Mouse (Mus musculus) yolk sac, embryonic 10.5 days (tissue): ENCODE results near the gene Isg15.

ENCODE experiments used
- DNase-seq: peaks from one replicate; pipeline ENCODE4 v3.0.0-alpha.2; 2017; ENCODE audit warnings: low spot score

The Isg15 gene

GRCm38 (mm10) chr4:156203001-156203412 is 2.4 kb upstream of the Isg15 start, which contains the start of gene AW011738:
Gene AW011738, plus strand, starts transcription at chr4:156203304.
- peak; percentile 78 for DNase-seq

GRCm38 (mm10) chr4:156202462-156202893 is 1.9 kb upstream of the Isg15 start:
- no peak for DNase-seq

GRCm38 (mm10) chr4:156197829-156198205 is 2.8 kb downstream of the Isg15 start:
- DNase-seq, result peak; percentile 97

- peak; percentile 86 for DNase-seq
These were observed 3.3 kb downstream of the Isg15 start, which contains the start of gene Agrn for GRCm38 (mm10) chr4:156197131-156197828. Gene Agrn, minus strand, starts transcription at chr4:156197488.

GRCm38 (mm10) chr4:156195927-156196870 is 4.4 kb downstream of the Isg15 start:
- peak; percentile 61 for DNase-seq

GRCm38 (mm10) chr4:156194346-156194745 is 6.3 kb downstream of the Isg15 start:
- peak; percentile 75 for DNase-seq

- DNase-seq, result peak; percentile 67
These were observed 6.7 kb downstream of the Isg15 start for GRCm38 (mm10) chr4:156193906-156194305.

GRCm38 (mm10) chr4:156193200-156193590 is 7.4 kb downstream of the Isg15 start:
- DNase-seq, result peak; percentile 89

GRCm38 (mm10) chr4:156192421-156193199 is 8.0 kb downstream of the Isg15 start:
- peak; percentile 87 for DNase-seq

GRCm38 (mm10) chr4:156188811-156189323 is 11.8 kb downstream of the Isg15 start:
- peak; percentile 81 for DNase-seq

- no peak for DNase-seq
These were observed 12.3 kb downstream of the Isg15 start for GRCm38 (mm10) chr4:156188162-156188810.

- no peak for DNase-seq
These were observed 14.4 kb downstream of the Isg15 start for GRCm38 (mm10) chr4:156185950-156186850.

- no peak for DNase-seq
These were observed 15.1 kb downstream of the Isg15 start for GRCm38 (mm10) chr4:156185456-156185949.

- no peak for DNase-seq
These were observed 16.2 kb downstream of the Isg15 start for GRCm38 (mm10) chr4:156184291-156184954.

GRCm38 (mm10) chr4:156183747-156184146 is 16.9 kb downstream of the Isg15 start:
- DNase-seq, result no peak

GRCm38 (mm10) chr4:156177630-156178029 is 23.0 kb downstream of the Isg15 start:
- no peak for DNase-seq

GRCm38 (mm10) chr4:156171828-156172227 is 28.8 kb downstream of the Isg15 start:
- DNase-seq, result no peak

GRCm38 (mm10) chr4:156169129-156169528 is 31.5 kb downstream of the Isg15 start:
- DNase-seq, result no peak

GRCm38 (mm10) chr4:156168611-156169010 is 32.0 kb downstream of the Isg15 start:
- no peak for DNase-seq
